ENCODE assay signal across 9 mouse cellular contexts in the genomic region with DNA sequence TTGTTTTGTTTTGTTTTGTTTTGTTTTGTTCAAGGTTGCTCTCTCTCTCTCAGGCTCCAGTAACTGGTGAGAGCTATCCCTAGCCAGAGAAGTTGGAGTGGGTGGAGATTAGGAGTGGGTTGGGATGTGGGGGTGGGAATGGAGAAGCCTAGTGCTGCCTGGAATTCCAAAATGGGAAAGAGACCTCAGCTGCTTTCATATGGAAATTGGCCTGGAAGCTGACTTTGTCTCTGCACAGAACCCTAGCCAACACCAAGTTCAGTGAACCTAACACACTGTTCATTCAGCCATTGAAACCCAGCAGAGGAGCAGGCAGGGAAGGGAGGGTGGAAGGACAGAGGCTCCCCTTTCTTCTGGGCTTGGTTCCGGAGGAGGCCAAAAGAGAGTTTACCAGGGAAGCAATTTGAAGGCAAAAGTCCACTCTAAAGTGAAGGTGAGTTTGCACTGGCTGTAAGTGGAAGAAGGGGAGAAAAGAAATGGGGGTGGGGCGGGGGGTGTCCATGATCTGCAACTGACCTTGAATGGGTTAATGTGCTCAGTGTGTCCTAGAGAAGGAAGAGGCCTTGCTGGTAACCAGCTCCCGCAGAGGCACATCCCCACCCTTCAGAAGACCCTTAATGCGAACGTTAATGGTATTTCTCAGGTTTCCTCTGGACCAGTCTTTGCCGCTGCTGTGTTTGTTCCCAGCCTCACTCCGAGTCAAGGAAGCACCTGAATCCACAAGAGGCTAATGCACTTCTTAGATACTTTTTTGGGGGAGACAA.
A peak's percentile ranks its signal among the peaks of the same experiment; 100 is the strongest.
DNase-seq lines count a peak whose midpoint lies in the region; ATAC-seq and TF ChIP-seq lines count a peak whose summit lies in the region.
"Had no signal": no experiment of that assay in that cellular context is flagged by ENCODE, and none has a peak within 500 bp of the region (broad histone marks: within the 10 kb centered on the region; RNA-seq: fewer than 3 reads in every experiment).

No protein-coding gene starts in this region.

- H3K9ac ChIP-seq in hindbrain, embryonic 15.5 days, result no peak overlapping the region
- H3K9ac ChIP-seq in midbrain, postnatal 0 days (replicated peaks; ENCODE audit: low read length, poor library complexity, severe bottlenecking), result no peak overlapping the region
- no peak overlapping the region for H3K9ac ChIP-seq in lung, postnatal 0 days (replicated peaks; ENCODE audit: low read depth)
- H3K9ac ChIP-seq: limb, embryonic 15.5 days had no signal

- no peaks in the 10 kb centered on the region for H3K36me3 ChIP-seq in hindbrain, embryonic 15.5 days
- no peaks in the 10 kb centered on the region for H3K36me3 ChIP-seq in midbrain, postnatal 0 days (ENCODE audit: insufficient read depth, low read length)
- H3K36me3 ChIP-seq in lung, postnatal 0 days (ENCODE audit: insufficient read depth, low read length), result no peaks in the 10 kb centered on the region
- no peaks in the 10 kb centered on the region for H3K36me3 ChIP-seq in thymus, adult 2 months (ENCODE audit: control insufficient read depth, insufficient read depth, low read length)
- H3K36me3 ChIP-seq: limb, embryonic 15.5 days had no signal

- H3K27ac ChIP-seq in hindbrain, embryonic 15.5 days (replicated peaks), result peak overlapping the region; percentile 17
- H3K27ac ChIP-seq in midbrain, postnatal 0 days (ENCODE audit: low read depth, low read length), result peak overlapping the region; percentile 44; the same call in 1 of the 2 replicates
- no peak overlapping the region for H3K27ac ChIP-seq in lung, postnatal 0 days (ENCODE audit: low read length)
- no peak overlapping the region for H3K27ac ChIP-seq in thymus, adult 2 months (ENCODE audit: control insufficient read depth, insufficient read depth, low read length)
- H3K27ac ChIP-seq: limb, embryonic 15.5 days had no signal

- H3K4me1 ChIP-seq in hindbrain, embryonic 15.5 days (replicated peaks), result peaks cover 14% of the 10 kb centered on the region; the same call in 1 of the 2 replicates
- H3K4me1 ChIP-seq in midbrain, postnatal 0 days (ENCODE audit: insufficient read depth, low read length), result no peaks in the 10 kb centered on the region
- H3K4me1 ChIP-seq in lung, postnatal 0 days (ENCODE audit: insufficient read depth, low read depth, low read length), result no peaks in the 10 kb centered on the region
- H3K4me1 ChIP-seq in thymus, adult 2 months (replicated peaks; ENCODE audit: control insufficient read depth, insufficient read depth, low read length), result no peaks in the 10 kb centered on the region

- 0 out of 2 replicates have a peak overlapping the region, but pooled peaks have one; percentile 10 for H3K4me3 ChIP-seq in hindbrain, embryonic 15.5 days
- no peak overlapping the region for H3K4me3 ChIP-seq in midbrain, postnatal 0 days (ENCODE audit: low read depth, low read length)
- H3K4me3 ChIP-seq in lung, postnatal 0 days (ENCODE audit: low read depth, low read length), result no peak overlapping the region
- no peak overlapping the region for H3K4me3 ChIP-seq in thymus, adult 2 months (ENCODE audit: control insufficient read depth, insufficient read depth, low read length)
- H3K4me3 ChIP-seq: limb, embryonic 15.5 days had no signal

- peak overlapping the region; percentile 15; the same call in 1 of the 2 replicates for H3K4me2 ChIP-seq in hindbrain, embryonic 15.5 days
- H3K4me2 ChIP-seq in midbrain, postnatal 0 days (ENCODE audit: low read depth, low read length, poor library complexity, severe bottlenecking), result no peak overlapping the region; the same call in 1 of the 2 replicates
- no peak overlapping the region for H3K4me2 ChIP-seq in lung, postnatal 0 days (replicated peaks; ENCODE audit: low read depth, low read length)
- H3K4me2 ChIP-seq: limb, embryonic 15.5 days had no signal

- TF ChIP-seq POLR2A in thymus, adult 2 months (IDR thresholded peaks at IDR 0.05; ENCODE audit: control insufficient read depth, extremely low read depth, insufficient read depth, low read length, poor library complexity), result no peak

- 13% methylated on average over 7 of the region's 7 CpGs for WGBS in hindbrain, embryonic 15.5 days
- WGBS in midbrain, postnatal 0 days, result 25% methylated on average over 7 of the region's 7 CpGs
- WGBS in lung, postnatal 0 days, result 29% methylated on average over 7 of the region's 7 CpGs
- WGBS in thymus, adult 2 months, result 64% methylated on average over 7 of the region's 7 CpGs

- ATAC-seq in hindbrain, embryonic 15.5 days (ENCODE audit: low FRiP score, low read depth), result peak; percentile 91
- peak; percentile 75 for ATAC-seq in midbrain, postnatal 0 days (ENCODE audit: low FRiP score)
- ATAC-seq in lung, postnatal 0 days, result no peak

- peak; percentile 20 to 53 for DNase-seq in layer of hippocampus, adult 18-20 months (ENCODE audit: low spot score in 2 of 2)
- no peak for DNase-seq in layer of hippocampus, adult 9-10 months (ENCODE audit: low spot score)
- DNase-seq in embryo, embryonic 11 days, result peak; percentile 43
- DNase-seq in midbrain, postnatal 0 days (ENCODE audit: low spot score), result peak; percentile 76
- no peak for DNase-seq in urinary bladder, postnatal 36 days (ENCODE audit: low spot score in 2 of 2)
- no peak for DNase-seq in lung, postnatal 0 days (ENCODE audit: low spot score)
- DNase-seq in thymus, adult 2 months, result no peak

- TF ChIP-seq EP300 in lung, postnatal 0 days (IDR thresholded peaks at IDR 0.05), result no peak

- no peaks in the 10 kb centered on the region for H3K9me3 ChIP-seq in hindbrain, embryonic 15.5 days
- no peaks in the 10 kb centered on the region for H3K9me3 ChIP-seq in midbrain, postnatal 0 days (ENCODE audit: low read length)
- no peaks in the 10 kb centered on the region for H3K9me3 ChIP-seq in lung, postnatal 0 days (ENCODE audit: low read length)
- H3K9me3 ChIP-seq: limb, embryonic 15.5 days had no signal

- TF ChIP-seq CTCF in midbrain, postnatal 0 days (IDR thresholded peaks at IDR 0.05), result no peak
- no peak for TF ChIP-seq CTCF in lung, postnatal 0 days (IDR thresholded peaks at IDR 0.05)
- no peak for TF ChIP-seq CTCF in thymus, adult 2 months (IDR thresholded peaks at IDR 0.05; ENCODE audit: borderline replicate concordance, control insufficient read depth, extremely low read depth, insufficient read depth, low read length, poor library complexity)

- no peaks in the 10 kb centered on the region for H3K27me3 ChIP-seq in hindbrain, embryonic 15.5 days
- no peaks in the 10 kb centered on the region for H3K27me3 ChIP-seq in midbrain, postnatal 0 days (ENCODE audit: insufficient read depth, low read length)
- no peaks in the 10 kb centered on the region for H3K27me3 ChIP-seq in lung, postnatal 0 days (replicated peaks; ENCODE audit: insufficient read depth, low read length)
- H3K27me3 ChIP-seq in thymus, adult 2 months (ENCODE audit: control insufficient read depth, insufficient read depth, low read length), result no peaks in the 10 kb centered on the region
- H3K27me3 ChIP-seq: limb, embryonic 15.5 days had no signal

Comparison
In these comparisons a context has a peak if more than half of its experiments do, and no peak if none do; other contexts are left out.
1. DNase-seq: peak in layer of hippocampus, adult 18-20 months (2 of 2), embryo, embryonic 11 days (single experiment) and midbrain, postnatal 0 days (single experiment); none in layer of hippocampus, adult 9-10 months (single experiment), urinary bladder, postnatal 36 days (0 of 2), lung, postnatal 0 days (single experiment) and thymus, adult 2 months (single experiment).
2. H3K27ac ChIP-seq: peak in hindbrain, embryonic 15.5 days (single experiment) and midbrain, postnatal 0 days (single experiment); none in lung, postnatal 0 days (single experiment) and thymus, adult 2 months (single experiment).